ENCODE assay signal across 14 mouse cellular contexts in genomic region chr2:181313006-181313343, GRCm38 (mm10). TPM values are rescaled to one million over a fixed set of nuclear protein-coding genes. Genes with fewer than 3 reads are reported as not detected.
DNase-seq lines count a peak whose midpoint lies in the region; ATAC-seq and TF ChIP-seq lines count a peak whose summit lies in the region.
"Had no signal": no experiment of that assay in that cellular context is flagged by ENCODE, and none has a peak within 500 bp of the region (broad histone marks: within the 10 kb centered on the region; RNA-seq: fewer than 3 reads in every experiment).

No protein-coding gene starts in this region.

- peak overlapping the region; percentile 98 for H3K9ac ChIP-seq in forebrain, postnatal 0 days
- H3K9ac ChIP-seq in midbrain, embryonic 16.5 days (ENCODE audit: low read depth, low read length), result peak overlapping the region; percentile 91
- H3K9ac ChIP-seq: limb, embryonic 15.5 days had no signal

- peaks cover 16% of the 10 kb centered on the region for H3K36me3 ChIP-seq in forebrain, postnatal 0 days (ENCODE audit: insufficient read depth)
- H3K36me3 ChIP-seq in midbrain, embryonic 16.5 days (ENCODE audit: control insufficient read depth, insufficient read depth, low read length), result peaks cover 10% of the 10 kb centered on the region
- H3K36me3 ChIP-seq: limb, embryonic 15.5 days had no signal

- ATAC-seq in forebrain, postnatal 0 days, result no peak
- no peak for ATAC-seq in midbrain, embryonic 16.5 days
- no peak for ATAC-seq in megakaryocyte, adult 5-6 weeks (ENCODE audit: poor library complexity, severe bottlenecking)
- ATAC-seq: Patski had no signal

- H3K4me3 ChIP-seq in cerebellum, adult 2 months (replicated peaks; ENCODE audit: insufficient read depth, low read depth, low read length), result peak overlapping the region; percentile 99
- H3K4me3 ChIP-seq in forebrain, postnatal 0 days (ENCODE audit: low read depth, low read length), result peak overlapping the region; percentile 92
- H3K4me3 ChIP-seq in midbrain, embryonic 16.5 days (ENCODE audit: low read depth, low read length), result peak overlapping the region; percentile 74

- H3K4me1 ChIP-seq in cerebellum, adult 2 months (ENCODE audit: control insufficient read depth, insufficient read depth, low read length), result peaks cover 3% of the 10 kb centered on the region; the same call in 1 of the 2 replicates
- H3K4me1 ChIP-seq in forebrain, postnatal 0 days (ENCODE audit: insufficient read depth), result peaks cover 13% of the 10 kb centered on the region; the same call in 1 of the 2 replicates
- peaks cover 25% of the 10 kb centered on the region for H3K4me1 ChIP-seq in midbrain, embryonic 16.5 days (ENCODE audit: control insufficient read depth, insufficient read depth, low read length)

- H3K9me3 ChIP-seq in forebrain, postnatal 0 days (ENCODE audit: low read length), result no peaks in the 10 kb centered on the region
- no peaks in the 10 kb centered on the region for H3K9me3 ChIP-seq in midbrain, embryonic 16.5 days (replicated peaks; ENCODE audit: control insufficient read depth, low read length, poor library complexity, severe bottlenecking)
- H3K9me3 ChIP-seq: limb, embryonic 15.5 days had no signal

- peak overlapping the region; percentile 90 for H3K4me2 ChIP-seq in forebrain, postnatal 0 days (ENCODE audit: low read depth)
- H3K4me2 ChIP-seq in midbrain, embryonic 16.5 days (ENCODE audit: low read length), result peak overlapping the region; percentile 96
- H3K4me2 ChIP-seq: limb, embryonic 15.5 days had no signal

- H3K27ac ChIP-seq in cerebellum, adult 2 months (ENCODE audit: insufficient read depth, low read length), result peak overlapping the region; percentile 98
- H3K27ac ChIP-seq in forebrain, postnatal 0 days (ENCODE audit: low read depth, low read length), result peak overlapping the region; percentile 98
- peak overlapping the region; percentile 96 for H3K27ac ChIP-seq in midbrain, embryonic 16.5 days (ENCODE audit: low read length)
- H3K27ac ChIP-seq: limb, embryonic 15.5 days had no signal

- DNase-seq in cerebellum, adult 2 months, result peak; percentile 37 to 44
- no peak for DNase-seq in cerebellum, postnatal 25 days
- peak; percentile 4 for DNase-seq in brain, embryonic 14.5 days (ENCODE audit: low read depth)
- DNase-seq in forebrain, postnatal 0 days, result no peak
- DNase-seq in heart, adult 9 months (ENCODE audit: low spot score in 2 of 2), result no peak
- no peak for DNase-seq in kidney, postnatal 25 days
- DNase-seq: adrenal gland, postnatal 36 days; gastrocnemius, postnatal 25 days; heart, postnatal 36 days; lung, postnatal 14 days had no signal

- no peaks in the 10 kb centered on the region for H3K27me3 ChIP-seq in cerebellum, adult 2 months (ENCODE audit: control insufficient read depth, insufficient read depth, low read length)
- no peaks in the 10 kb centered on the region for H3K27me3 ChIP-seq in forebrain, postnatal 0 days (ENCODE audit: insufficient read depth, low read length)
- H3K27me3 ChIP-seq in midbrain, embryonic 16.5 days (ENCODE audit: control insufficient read depth, insufficient read depth, low read depth, low read length), result peaks cover 3% of the 10 kb centered on the region; the same call in 1 of the 2 replicates
- H3K27me3 ChIP-seq: Patski had no signal

- TF ChIP-seq CTCF in cerebellum, adult 2 months (IDR thresholded peaks at IDR 0.05; ENCODE audit: borderline replicate concordance, insufficient read depth, low read depth, low read length), result no peak
- TF ChIP-seq CTCF in brain, embryonic 14.5 days (IDR thresholded peaks at IDR 0.05; ENCODE audit: borderline replicate concordance, extremely low read depth, insufficient read depth, insufficient read length), result no peak
- TF ChIP-seq CTCF in forebrain, postnatal 0 days (IDR thresholded peaks at IDR 0.05; ENCODE audit: low read depth), result no peak

- TF ChIP-seq POLR2A in cerebellum, adult 2 months (IDR thresholded peaks at IDR 0.05; ENCODE audit: borderline replicate concordance, insufficient read depth, low read length), result no peak; the same call in 1 of the 2 replicates
- TF ChIP-seq POLR2A in brain, embryonic 14.5 days (IDR thresholded peaks at IDR 0.05; ENCODE audit: borderline replicate concordance, extremely low read depth, insufficient read depth, insufficient read length, poor library complexity, severe bottlenecking), result no peak

- WGBS in cerebellum, adult 2 months, result 2% methylated on average over 5 of the region's 5 CpGs
- 11% methylated on average over 5 of the region's 5 CpGs for WGBS in forebrain, postnatal 0 days
- 17% methylated on average over 5 of the region's 5 CpGs for WGBS in midbrain, embryonic 16.5 days

RNA-seq across cellular contexts. Expression of gene Stmn3, which starts 1.3 kb away (rescaled TPM):
- polyA plus RNA-seq in cerebellum, adult 2 months (2012; rRNA removed), result 1,100 TPM in 2 replicates
- 774 and 800 TPM in 2 replicates for polyA plus RNA-seq in brain, embryonic 14.5 days (2012; rRNA removed)
- total RNA-seq in forebrain, postnatal 0 days (2014; rRNA removed), result 1,247 and 1,493 TPM in 2 replicates
- polyA plus RNA-seq in forebrain, postnatal 0 days (2015; fragmentation: Nextera tagmentation; extraction: Ambion mirVana), result 1,714 and 1,956 TPM in 2 replicates
- polyA plus RNA-seq in midbrain, embryonic 16.5 days (2015; fragmentation: Nextera tagmentation; extraction: Ambion mirVana), result 1,527 and 1,727 TPM in 2 replicates
- not detected in 2 replicates for total RNA-seq in megakaryocyte, adult 5-6 weeks (2015)
- not detected in 2 replicates for total RNA-seq in megakaryocyte, adult 5-6 weeks (2017)
- polyA plus RNA-seq: Patski had no signal

RNA-seq across cellular contexts. Expression of gene Rtel1, which starts 6.6 kb away (rescaled TPM):
- polyA plus RNA-seq in cerebellum, adult 2 months (2012; rRNA removed), result 88.5 and 103 TPM in 2 replicates
- polyA plus RNA-seq in brain, embryonic 14.5 days (2012; rRNA removed), result 88.7 and 133 TPM in 2 replicates
- 42.8 and 64.4 TPM in 2 replicates for total RNA-seq in forebrain, postnatal 0 days (2014; rRNA removed)
- 13.8 and 20.6 TPM in 2 replicates for polyA plus RNA-seq in forebrain, postnatal 0 days (2015; fragmentation: Nextera tagmentation; extraction: Ambion mirVana)
- polyA plus RNA-seq in midbrain, embryonic 16.5 days (2015; fragmentation: Nextera tagmentation; extraction: Ambion mirVana), result 38.8 and 48.8 TPM in 2 replicates
- 26.8 and 34.1 TPM in 2 replicates for total RNA-seq in megakaryocyte, adult 5-6 weeks (2015)
- total RNA-seq in megakaryocyte, adult 5-6 weeks (2017), result 21.6 and 25.8 TPM in 2 replicates

RNA-seq across cellular contexts. Expression of gene Gmeb2, which starts 25.1 kb away (rescaled TPM):
- 28.7 and 30.1 TPM in 2 replicates for polyA plus RNA-seq in cerebellum, adult 2 months (2012; rRNA removed)
- polyA plus RNA-seq in brain, embryonic 14.5 days (2012; rRNA removed), result 34.6 and 43.3 TPM in 2 replicates
- total RNA-seq in forebrain, postnatal 0 days (2014; rRNA removed), result 21.7 and 24.8 TPM in 2 replicates
- polyA plus RNA-seq in forebrain, postnatal 0 days (2015; fragmentation: Nextera tagmentation; extraction: Ambion mirVana), result 7.4 and 9.6 TPM in 2 replicates
- 16.3 and 17.6 TPM in 2 replicates for polyA plus RNA-seq in midbrain, embryonic 16.5 days (2015; fragmentation: Nextera tagmentation; extraction: Ambion mirVana)
- total RNA-seq in megakaryocyte, adult 5-6 weeks (2015), result 12.5 and 16.6 TPM in 2 replicates
- total RNA-seq in megakaryocyte, adult 5-6 weeks (2017), result 13.4 and 23.9 TPM in 2 replicates

RNA-seq across cellular contexts. Expression of gene Zgpat, which starts 51.8 kb away (rescaled TPM):
- polyA plus RNA-seq in cerebellum, adult 2 months (2012; rRNA removed), result 102 and 106 TPM in 2 replicates
- 117 and 126 TPM in 2 replicates for polyA plus RNA-seq in brain, embryonic 14.5 days (2012; rRNA removed)
- 93.3 and 99.0 TPM in 2 replicates for total RNA-seq in forebrain, postnatal 0 days (2014; rRNA removed)
- polyA plus RNA-seq in forebrain, postnatal 0 days (2015; fragmentation: Nextera tagmentation; extraction: Ambion mirVana), result 32.2 and 39.6 TPM in 2 replicates
- polyA plus RNA-seq in midbrain, embryonic 16.5 days (2015; fragmentation: Nextera tagmentation; extraction: Ambion mirVana), result 88.7 and 94.5 TPM in 2 replicates
- total RNA-seq in megakaryocyte, adult 5-6 weeks (2015), result 4.9 and 7.9 TPM in 2 replicates
- 28.0 and 29.5 TPM in 2 replicates for total RNA-seq in megakaryocyte, adult 5-6 weeks (2017)

RNA-seq across cellular contexts. Expression of gene Arfrp1, which starts 52.2 kb away (rescaled TPM):
- polyA plus RNA-seq in cerebellum, adult 2 months (2012; rRNA removed), result 75.6 and 77.7 TPM in 2 replicates
- polyA plus RNA-seq in brain, embryonic 14.5 days (2012; rRNA removed), result 92.9 and 110 TPM in 2 replicates
- total RNA-seq in forebrain, postnatal 0 days (2014; rRNA removed), result 24.0 and 27.9 TPM in 2 replicates
- 60.9 and 73.0 TPM in 2 replicates for polyA plus RNA-seq in forebrain, postnatal 0 days (2015; fragmentation: Nextera tagmentation; extraction: Ambion mirVana)
- polyA plus RNA-seq in midbrain, embryonic 16.5 days (2015; fragmentation: Nextera tagmentation; extraction: Ambion mirVana), result 84.7 and 93.0 TPM in 2 replicates
- 22.8 and 29.9 TPM in 2 replicates for total RNA-seq in megakaryocyte, adult 5-6 weeks (2015)
- total RNA-seq in megakaryocyte, adult 5-6 weeks (2017), result 37.2 and 43.3 TPM in 2 replicates

Comparison
In these comparisons a context has a peak if more than half of its experiments do, and no peak if none do; other contexts are left out.
1. DNase-seq: peak in cerebellum, adult 2 months (2 of 2) and brain, embryonic 14.5 days (single experiment); none in cerebellum, postnatal 25 days (0 of 2), forebrain, postnatal 0 days (single experiment), heart, adult 9 months (0 of 2) and kidney, postnatal 25 days (0 of 2).
2. Peak in every context shown above with its lines, with median percentiles within 50 percentile points of each other: H3K27ac ChIP-seq and H3K4me3 ChIP-seq.